Mouse (Mus musculus) brain, embryonic 14.5 days (tissue): ENCODE measurements around the gene Gm21970.

Experiments
- CTCF ChIP-seq: fragments of 200-500 bp; IDR thresholded peaks from 2 replicates; pipeline ENCODE4 v1.5.1; 2012; ENCODE audit warnings: inconsistent platforms, mild to moderate bottlenecking, moderate library complexity, borderline replicate concordance; ENCODE audit not compliant: insufficient read depth, insufficient read length; ENCODE audit errors: extremely low read depth
- POLR2A ChIP-seq: fragments of 200-500 bp; IDR thresholded peaks from 2 replicates; pipeline ENCODE4 v1.6.1; 2012; ENCODE audit warnings: mild to moderate bottlenecking, inconsistent platforms, borderline replicate concordance; ENCODE audit not compliant: poor library complexity, insufficient read depth, insufficient read length, severe bottlenecking; ENCODE audit errors: extremely low read depth

- TF ChIP-seq POLR2A (no peak), CTCF (no peak)
Observed at GRCm38 (mm10) chr16:91348264-91348565, 43.3 kb upstream of the Gm21970 start.
